Mouse (Mus musculus) midbrain, embryonic 12.5 days (tissue): Measurements from ENCODE around the gene Fahd1. TPM values are rescaled to one million over a fixed set of nuclear protein-coding genes. Genes with fewer than 3 reads are reported as not detected.

ENCODE experiments used
- ATAC-seq: fragments of 200-750 bp; cut with Nextera tagmentation; 2 replicates; pipeline ENCODE4 v1.8.0; 2017; ENCODE audit warnings: low read depth, moderate TSS enrichment, moderate library complexity; ENCODE audit not compliant: low FRiP score
- H3K27ac ChIP-seq: fragments of 300-500 bp; sonication (generic); replicated peaks from 2 replicates; pipeline ENCODE4 v1.5.1; 2016; ENCODE audit warnings: mild to moderate bottlenecking
- H3K27me3 ChIP-seq: fragments of 300-500 bp; sonication (generic); 2 replicates; pipeline ENCODE4 v1.6.1; 2016; ENCODE audit warnings: mild to moderate bottlenecking
- H3K36me3 ChIP-seq: fragments of 300-500 bp; sonication (generic); 2 replicates; pipeline ENCODE4 v1.6.1; 2016
- H3K4me1 ChIP-seq: fragments of 300-500 bp; sonication (generic); 2 replicates; pipeline ENCODE4 v1.6.1; 2016
- H3K4me2 ChIP-seq: fragments of 300-500 bp; sonication (generic); replicated peaks from 2 replicates; pipeline ENCODE4 v1.6.1; 2016; ENCODE audit warnings: mild to moderate bottlenecking, moderate library complexity
- H3K4me3 ChIP-seq: fragments of 300-500 bp; sonication (generic); 2 replicates; pipeline ENCODE4 v1.5.1; 2016; ENCODE audit warnings: mild to moderate bottlenecking
- H3K9ac ChIP-seq: fragments of 300-500 bp; sonication (generic); replicated peaks from 2 replicates; pipeline ENCODE4 v1.6.1; 2016; ENCODE audit warnings: mild to moderate bottlenecking, moderate library complexity
- H3K9me3 ChIP-seq: fragments of 300-500 bp; sonication (generic); 2 replicates; pipeline ENCODE4 v1.6.1; 2016; ENCODE audit warnings: mild to moderate bottlenecking
- WGBS: fragments of 180-500 bp; shearing (Covaris S2); methylation state at CpG from one replicate; pipeline ENCODE4 v1.1.7; 2016; 5-methylcytosine and 5-hydroxymethylcytosine counted together
- polyA plus RNA-seq: library from polyadenylated mRNA; unstranded; fragments of >200 nt; fragmentation: Nextera tagmentation; extraction: Ambion mirVana; gene quantifications from 2 replicates; pipeline ENCODE4 v1.2.1, GENCODE M21; 2016

Gene Fahd1
- polyA plus RNA-seq, 1 experiment from 2014 or later: 20.5 TPM

GRCm38 (mm10) chr17:24856589-24856988 is 6.4 kb upstream of the Fahd1 start:
- no peaks in the 10 kb centered on the region for H3K4me1 ChIP-seq
- 91% methylated on average over 13 of the region's 13 CpGs for WGBS
- no peak overlapping the region for H3K4me2 ChIP-seq
- peaks cover 33% of the 10 kb centered on the region for H3K36me3 ChIP-seq
- no peak for ATAC-seq
- H3K9me3 ChIP-seq: no peaks in the 10 kb centered on the region
- H3K4me3 ChIP-seq: no peak overlapping the region
- H3K9ac ChIP-seq: no peak overlapping the region
- H3K27me3 ChIP-seq: peaks cover 3% of the 10 kb centered on the region
- no peak overlapping the region for H3K27ac ChIP-seq

GRCm38 (mm10) chr17:24855838-24856464 is 5.8 kb upstream of the Fahd1 start:
- Histone ChIP-seq H3K27ac (no peak overlapping the region), H3K9me3 (no peaks in the 10 kb centered on the region), H3K4me1 (peaks cover 6% of the 10 kb centered on the region), H3K27me3 (peaks cover 9% of the 10 kb centered on the region), H3K36me3 (peaks cover 27% of the 10 kb centered on the region), H3K4me3 (no peak overlapping the region), H3K4me2 (no peak overlapping the region), H3K9ac (no peak overlapping the region)
- 86% methylated on average over 3 of the region's 3 CpGs for WGBS
- no peak for ATAC-seq

- H3K27ac ChIP-seq: no peak overlapping the region
- peak overlapping the region; percentile 78 for H3K4me3 ChIP-seq
- peaks cover 21% of the 10 kb centered on the region for H3K4me1 ChIP-seq
- peak overlapping the region; percentile 94 for H3K4me2 ChIP-seq
- H3K36me3 ChIP-seq: peaks cover 14% of the 10 kb centered on the region
- peaks cover 12% of the 10 kb centered on the region for H3K27me3 ChIP-seq
- H3K9ac ChIP-seq: peak overlapping the region; percentile 75
- ATAC-seq: no peak
- H3K9me3 ChIP-seq: no peaks in the 10 kb centered on the region
- WGBS: 78% methylated on average over 10 of the region's 10 CpGs
These were observed 1.4 kb upstream of the Fahd1 start for GRCm38 (mm10) chr17:24851381-24852125.

- Histone ChIP-seq H3K4me2 (peak overlapping the region; percentile 94), H3K4me1 (peaks cover 21% of the 10 kb centered on the region), H3K9me3 (no peaks in the 10 kb centered on the region), H3K4me3 (peak overlapping the region; percentile 78), H3K9ac (peak overlapping the region; percentile 75), H3K36me3 (peaks cover 10% of the 10 kb centered on the region), H3K27me3 (peaks cover 12% of the 10 kb centered on the region), H3K27ac (peak overlapping the region; percentile 94; the same call in 1 of the 2 replicates)
- no peak for ATAC-seq
- WGBS: 1% methylated on average over 20 of the region's 20 CpGs
These were observed 586 bp upstream of the Fahd1 start for GRCm38 (mm10) chr17:24850773-24851127.

GRCm38 (mm10) chr17:24849733-24850064 is 465 bp downstream of the Fahd1 start:
- Histone ChIP-seq H3K9ac (peak overlapping the region; percentile 67), H3K4me2 (peak overlapping the region; percentile 94), H3K27ac (peak overlapping the region; percentile 94), H3K36me3 (peaks cover 7% of the 10 kb centered on the region), H3K9me3 (no peaks in the 10 kb centered on the region), H3K4me3 (peak overlapping the region; percentile 78), H3K27me3 (peaks cover 12% of the 10 kb centered on the region), H3K4me1 (peaks cover 21% of the 10 kb centered on the region)
- peak; percentile 55 for ATAC-seq
- 0% methylated on average over 21 of the region's 21 CpGs for WGBS

- H3K4me3 ChIP-seq: no peak overlapping the region
These were observed 1.5 kb downstream of the Fahd1 start for GRCm38 (mm10) chr17:24848600-24849031.

GRCm38 (mm10) chr17:24847386-24847785 is 2.8 kb downstream of the Fahd1 start:
- peaks cover 21% of the 10 kb centered on the region for H3K4me1 ChIP-seq
- no peaks in the 10 kb centered on the region for H3K9me3 ChIP-seq
- H3K4me3 ChIP-seq: no peak overlapping the region
- ATAC-seq: no peak
- no peak overlapping the region for H3K4me2 ChIP-seq
- 94% methylated on average over 1 of the region's 1 CpGs for WGBS
- H3K27me3 ChIP-seq: peaks cover 16% of the 10 kb centered on the region
- H3K36me3 ChIP-seq: no peaks in the 10 kb centered on the region
- H3K27ac ChIP-seq: no peak overlapping the region
- H3K9ac ChIP-seq: no peak overlapping the region

More at GRCm38 (mm10) chr17:24848600-24849031, 1.5 kb downstream of the Fahd1 start:
- no peak overlapping the region for H3K27ac ChIP-seq
- H3K4me2 ChIP-seq: peak overlapping the region; percentile 94
- peaks cover 16% of the 10 kb centered on the region for H3K27me3 ChIP-seq
- H3K4me1 ChIP-seq: peaks cover 21% of the 10 kb centered on the region
- no peak overlapping the region for H3K9ac ChIP-seq
- peaks cover 5% of the 10 kb centered on the region for H3K36me3 ChIP-seq
- no peaks in the 10 kb centered on the region for H3K9me3 ChIP-seq
- ATAC-seq: no peak

GRCm38 (mm10) chr17:24844525-24844924 is 5.6 kb downstream of the Fahd1 start:
- Histone ChIP-seq H3K27me3 (0 out of 2 replicates have a peak, but pooled peaks cover 14% of the 10 kb centered on the region), H3K4me3 (no peak overlapping the region), H3K36me3 (no peaks in the 10 kb centered on the region), H3K27ac (no peak overlapping the region), H3K9me3 (no peaks in the 10 kb centered on the region), H3K9ac (no peak overlapping the region), H3K4me2 (no peak overlapping the region), H3K4me1 (peaks cover 12% of the 10 kb centered on the region)
- 65% methylated on average over 9 of the region's 9 CpGs for WGBS
- ATAC-seq: no peak

GRCm38 (mm10) chr17:24842631-24843030 is 7.5 kb downstream of the Fahd1 start:
- H3K9ac ChIP-seq: no peak overlapping the region
- H3K4me2 ChIP-seq: no peak overlapping the region
- no peaks in the 10 kb centered on the region for H3K9me3 ChIP-seq
- H3K4me1 ChIP-seq: no peaks in the 10 kb centered on the region
- H3K4me3 ChIP-seq: no peak overlapping the region
- ATAC-seq: no peak
- H3K27me3 ChIP-seq: 0 out of 2 replicates have a peak, but pooled peaks cover 18% of the 10 kb centered on the region
- no peak overlapping the region for H3K27ac ChIP-seq
- H3K36me3 ChIP-seq: no peaks in the 10 kb centered on the region
- 56% methylated on average over 2 of the region's 2 CpGs for WGBS

GRCm38 (mm10) chr17:24841133-24841532 is 9.0 kb downstream of the Fahd1 start:
- no peaks in the 10 kb centered on the region for H3K4me1 ChIP-seq
- 0 out of 2 replicates have a peak, but pooled peaks cover 19% of the 10 kb centered on the region for H3K27me3 ChIP-seq
- no peak overlapping the region for H3K4me2 ChIP-seq
- no peaks in the 10 kb centered on the region for H3K9me3 ChIP-seq
- H3K4me3 ChIP-seq: no peak overlapping the region
- H3K36me3 ChIP-seq: no peaks in the 10 kb centered on the region
- 50% methylated on average over 4 of the region's 4 CpGs for WGBS
- H3K9ac ChIP-seq: no peak overlapping the region
- no peak for ATAC-seq
- no peak overlapping the region for H3K27ac ChIP-seq

GRCm38 (mm10) chr17:24840341-24840740 is 9.8 kb downstream of the Fahd1 start:
- no peak for ATAC-seq
- 0 out of 2 replicates have a peak, but pooled peaks cover 19% of the 10 kb centered on the region for H3K27me3 ChIP-seq
- no peak overlapping the region for H3K4me3 ChIP-seq
- H3K9ac ChIP-seq: no peak overlapping the region
- no peaks in the 10 kb centered on the region for H3K36me3 ChIP-seq
- no peak overlapping the region for H3K27ac ChIP-seq
- H3K4me1 ChIP-seq: no peaks in the 10 kb centered on the region
- no peaks in the 10 kb centered on the region for H3K9me3 ChIP-seq
- 56% methylated on average over 5 of the region's 5 CpGs for WGBS
- H3K4me2 ChIP-seq: no peak overlapping the region

- WGBS: 76% methylated on average over 8 of the region's 8 CpGs
These were observed 10.3 kb downstream of the Fahd1 start, which contains the start of gene Hagh for GRCm38 (mm10) chr17:24839842-24840241. Gene Hagh (plus strand): TSS chr17:24840143.

More at GRCm38 (mm10) chr17:24839842-24840241, 10.3 kb downstream of the Fahd1 start, which contains the start of gene Hagh:
- Histone ChIP-seq H3K4me3 (no peak within 1 kb of the TSS), H3K9ac (no peak within 1 kb of the TSS), H3K27me3 (0 out of 2 replicates have a peak, but pooled peaks cover 19% of the 10 kb centered on the region), H3K4me2 (no peak within 1 kb of the TSS), H3K36me3 (no peaks in the 10 kb centered on the region), H3K9me3 (no peaks in the 10 kb centered on the region), H3K27ac (no peak within 1 kb of the TSS), H3K4me1 (no peaks in the 10 kb centered on the region)
- ATAC-seq: no peak
